Mouse (Mus musculus) heart, postnatal 10 days (tissue): ENCODE data around the gene Socs2. TPM values are rescaled to one million over a fixed set of nuclear protein-coding genes. Genes with fewer than 3 reads are reported as not detected.

ENCODE experiments used
- DNase-seq, 2 experiments: peaks; one replicate each; pipeline ENCODE4 v3.0.0; 2021
- intact Hi-C: fragments of 180-260 bp; cut with DNase I; formaldehyde crosslinking; loops from one replicate; pipeline ENCODE4 v1.15.1; 2025
- total RNA-seq, 2 experiments: library from RNA; stranded (reverse); gene quantifications; 2 replicates each; pipeline ENCODE4 v1.2.3; 2021

The Socs2 gene
- total RNA-seq, 2 experiments from 2014 or later = 127 to 133 TPM

DNA sequence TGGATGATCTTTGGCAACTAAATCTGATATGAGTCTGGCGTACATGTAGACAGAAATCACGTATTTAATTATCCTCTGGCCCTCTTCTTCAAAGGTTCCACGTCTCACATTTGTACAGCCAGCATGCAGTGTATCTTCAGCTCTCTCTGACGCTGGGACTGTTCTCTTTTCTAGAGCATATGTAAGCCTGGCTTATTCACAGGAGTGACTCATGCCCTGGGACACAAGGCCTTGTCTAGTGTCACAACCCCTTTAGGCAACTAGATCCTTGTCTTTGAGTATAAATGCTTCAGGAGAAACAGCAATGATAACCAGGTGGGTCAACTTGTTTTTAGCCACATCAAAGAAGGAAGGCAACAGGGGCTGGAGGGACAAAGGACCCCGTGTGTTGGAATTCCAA lies 5.7 kb upstream of the Socs2 start:
- intact Hi-C loops = loop anchor here (1.0 kb wide), 1 partner anchor 52 kb away; no protein-coding TSS in a partner anchor
- no peak for DNase-seq

- DNase-seq = no peak
- intact Hi-C loops = no loop called here
These were observed 3.3 kb upstream of the Socs2 start for GRCm38 (mm10) chr10:95420284-95420683.

GRCm38 (mm10) chr10:95419726-95420125 lies 2.7 kb upstream of the Socs2 start:
- intact Hi-C loops = loop anchor here (2.0 to 5.0 kb wide), 4 partner anchors 57 to 317 kb away; no protein-coding TSS in a partner anchor
- DNase-seq = no peak

- DNase-seq = no peak
- intact Hi-C loops = loop anchor here (1.0 to 5.0 kb wide), 6 partner anchors 58 to 427 kb away; no protein-coding TSS in a partner anchor
These were observed 1.7 kb upstream of the Socs2 start for GRCm38 (mm10) chr10:95418631-95419030.

DNA sequence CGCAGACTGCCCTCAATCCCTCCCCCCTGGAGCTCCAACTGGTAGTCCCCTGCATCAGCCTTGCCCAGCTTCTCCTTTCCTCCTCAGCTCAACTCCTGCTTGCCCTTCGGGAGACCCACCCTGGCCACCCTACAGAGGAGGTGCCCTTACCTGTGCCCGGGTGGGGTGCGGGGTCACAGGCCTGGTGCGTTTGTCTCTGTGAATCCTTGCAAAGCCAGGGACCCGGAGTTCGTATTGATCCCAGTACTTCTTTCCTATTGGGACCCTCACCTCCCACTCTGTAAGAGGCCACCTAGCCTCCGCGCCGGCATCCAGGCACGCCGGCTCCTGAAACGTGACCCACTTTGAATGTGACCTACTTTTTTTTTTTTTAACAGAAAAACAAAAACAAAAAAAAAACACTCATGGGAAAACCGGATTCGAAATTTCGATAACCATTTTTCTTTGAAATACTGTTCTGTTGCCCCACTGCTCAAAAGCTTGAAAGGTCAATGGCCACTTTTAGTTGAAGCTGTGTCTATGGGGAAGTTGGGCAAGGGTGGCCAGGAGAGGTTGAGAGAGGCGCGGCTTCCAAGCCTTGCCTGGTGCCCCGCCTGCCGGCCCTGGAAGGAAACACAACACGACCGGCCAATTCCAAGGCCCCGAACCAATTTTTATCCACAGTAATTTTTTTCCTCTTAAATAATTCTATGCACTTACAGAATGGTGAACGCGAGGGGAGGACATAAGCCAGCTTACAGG lies 686 bp upstream of the Socs2 start:
- DNase-seq = peak; percentile 86 to 88
- intact Hi-C loops = loop anchor here (1.0 to 5.0 kb wide), 6 partner anchors 59 to 426 kb away; no protein-coding TSS in a partner anchor

- intact Hi-C loops = loop anchor here (5.0 kb wide), 1 partner anchor 224 kb away; no protein-coding TSS in a partner anchor
These were observed 657 bp downstream of the Socs2 start for GRCm38 (mm10) chr10:95416361-95416684.

GRCm38 (mm10) chr10:95415533-95416360 lies 1.2 kb downstream of the Socs2 start:
- peak; percentile 73 to 77 for DNase-seq

More at GRCm38 (mm10) chr10:95416361-95416684, 657 bp downstream of the Socs2 start:
- no peak for DNase-seq

GRCm38 (mm10) chr10:95415159-95415532 lies 1.8 kb downstream of the Socs2 start:
- intact Hi-C loops = loop anchor here (1.0 to 5.0 kb wide), 6 partner anchors 18 to 272 kb away; no protein-coding TSS in a partner anchor
- DNase-seq = peak in 1 of 2 experiments; percentile 71

More at GRCm38 (mm10) chr10:95415533-95416360, 1.2 kb downstream of the Socs2 start:
- intact Hi-C loops = loop anchor here (1.0 to 5.0 kb wide), 6 partner anchors 19 to 273 kb away; no protein-coding TSS in a partner anchor

DNA sequence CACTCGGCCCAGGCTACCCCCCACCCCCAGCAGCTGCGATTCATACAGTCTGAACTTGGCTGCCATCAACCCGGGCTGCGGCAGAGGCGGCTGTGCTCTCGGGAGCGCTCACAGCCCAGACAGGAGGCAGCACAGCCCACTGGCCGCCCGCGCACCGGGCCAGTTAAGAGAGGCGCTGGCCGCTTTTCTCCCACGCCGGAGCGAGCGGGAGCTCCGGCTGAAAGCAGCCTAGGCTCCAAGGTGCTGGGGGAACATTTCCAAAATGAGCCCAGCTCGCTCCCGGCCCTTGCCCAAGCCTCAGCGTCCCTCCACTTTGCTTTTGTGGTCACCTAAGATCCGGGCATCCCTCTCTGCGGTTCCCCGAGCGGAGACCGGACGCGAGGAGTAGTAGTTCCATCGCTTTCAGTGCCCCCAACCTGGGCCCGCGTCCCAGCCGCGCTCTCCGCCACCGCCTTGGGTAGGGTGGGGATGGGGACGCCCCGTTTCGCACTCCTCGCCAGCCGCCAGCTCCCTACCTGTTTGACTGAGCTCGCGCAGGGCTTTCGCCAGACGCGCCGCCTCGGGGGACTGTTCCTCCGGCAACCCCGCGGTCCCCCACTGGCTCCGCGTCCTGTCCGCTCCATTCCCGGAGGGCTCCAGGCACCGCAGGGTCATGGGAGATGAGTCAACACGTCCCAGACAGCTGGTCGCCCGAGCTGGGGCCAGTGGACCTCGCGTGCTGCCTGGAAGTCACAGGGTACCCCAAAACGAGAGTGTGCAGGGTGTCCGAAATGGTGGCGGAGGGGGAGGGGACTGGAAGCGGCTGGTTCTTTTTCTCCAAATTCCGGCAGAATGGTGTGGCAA lies 2.4 kb downstream of the Socs2 start:
- intact Hi-C loops = loop anchor here (1.0 to 5.0 kb wide), 6 partner anchors 18 to 272 kb away; no protein-coding TSS in a partner anchor

DNA sequence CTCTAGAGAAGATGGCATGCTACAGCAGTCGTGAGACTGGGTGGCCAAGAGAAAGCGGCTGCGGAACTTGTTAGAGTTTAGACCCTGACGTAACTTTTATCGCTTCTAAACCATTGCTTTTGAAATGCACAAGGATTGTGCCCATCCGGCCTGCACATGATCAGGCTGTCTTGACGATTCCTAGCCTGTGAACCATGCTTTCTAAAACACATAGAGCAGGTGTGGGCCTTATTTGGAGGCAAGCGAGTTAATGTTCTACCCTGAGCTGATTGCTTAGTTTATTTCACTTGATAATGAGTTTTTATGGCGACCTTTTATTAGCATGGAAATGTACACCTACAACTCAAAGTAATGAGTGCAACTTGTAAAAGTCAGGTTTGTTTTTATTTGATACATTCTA lies 5.8 kb downstream of the Socs2 start:
- no peak for DNase-seq
- intact Hi-C loops = no loop called here

More for the DNA sequence above, 2.4 kb downstream of the Socs2 start:
- peak; percentile 62 to 69 for DNase-seq

DNA sequence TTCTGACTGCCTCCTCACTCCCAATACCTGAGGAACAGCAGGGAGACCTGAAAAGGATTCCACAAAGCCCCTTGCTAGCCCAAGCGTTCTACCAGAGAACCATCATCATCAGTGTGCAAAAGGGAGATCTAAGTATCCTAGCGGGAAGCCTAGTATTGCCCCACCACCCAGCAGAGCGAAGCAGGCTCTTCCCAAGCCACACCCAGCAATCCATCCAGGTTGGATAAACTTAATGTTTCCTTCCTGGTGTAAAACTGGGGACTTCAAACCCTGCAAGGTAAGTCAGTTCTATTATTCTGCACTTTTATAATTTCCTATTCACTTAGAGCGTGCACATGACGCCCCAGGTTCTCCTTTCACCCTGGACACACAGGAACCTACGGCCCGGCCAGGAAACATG lies 6.3 kb downstream of the Socs2 start:
- intact Hi-C loops = no loop called here
- DNase-seq = no peak

DNA sequence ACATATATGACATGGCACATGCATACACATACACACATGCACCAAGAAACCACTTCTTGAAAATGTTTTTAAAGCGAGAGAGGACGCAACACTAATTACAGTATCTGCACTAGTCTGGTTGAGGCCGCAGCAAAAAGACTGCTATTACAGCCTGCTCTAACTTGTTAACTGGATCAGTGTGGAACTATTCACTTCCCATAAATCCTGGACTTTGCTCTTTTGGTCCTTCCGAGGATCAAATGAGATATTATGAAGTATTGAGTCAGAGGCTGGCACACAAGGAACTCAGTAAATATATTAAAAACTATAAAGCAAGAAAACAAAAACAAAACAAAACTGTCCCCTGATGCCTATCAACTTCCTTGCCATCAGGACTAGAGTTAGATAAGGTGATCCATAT lies 6.8 kb downstream of the Socs2 start:
- intact Hi-C loops = no loop called here
- no peak for DNase-seq

DNA sequence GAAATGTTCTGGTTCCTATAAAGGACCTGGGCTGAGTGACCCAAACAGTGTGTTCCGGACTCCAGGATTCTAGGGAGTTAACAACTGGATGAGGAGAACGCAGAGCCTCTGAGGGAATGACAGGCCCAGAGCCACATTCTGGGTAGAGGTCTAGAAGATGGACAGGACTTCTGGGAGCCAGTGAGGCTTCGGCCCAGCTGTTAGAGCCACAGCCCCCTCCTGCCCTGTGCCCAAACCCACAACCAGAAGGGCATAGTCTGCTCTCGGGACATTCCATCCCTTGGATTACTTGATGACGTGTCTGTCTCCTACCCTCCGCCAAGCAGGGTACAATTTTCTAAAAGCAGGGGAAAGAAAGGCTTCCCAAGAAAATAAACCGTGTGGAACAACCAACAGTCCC lies 7.8 kb downstream of the Socs2 start:
- DNase-seq = no peak
- intact Hi-C loops = no loop called here

- no peak for DNase-seq
- intact Hi-C loops = no loop called here
These were observed 8.5 kb downstream of the Socs2 start for GRCm38 (mm10) chr10:95408487-95408886.

DNA sequence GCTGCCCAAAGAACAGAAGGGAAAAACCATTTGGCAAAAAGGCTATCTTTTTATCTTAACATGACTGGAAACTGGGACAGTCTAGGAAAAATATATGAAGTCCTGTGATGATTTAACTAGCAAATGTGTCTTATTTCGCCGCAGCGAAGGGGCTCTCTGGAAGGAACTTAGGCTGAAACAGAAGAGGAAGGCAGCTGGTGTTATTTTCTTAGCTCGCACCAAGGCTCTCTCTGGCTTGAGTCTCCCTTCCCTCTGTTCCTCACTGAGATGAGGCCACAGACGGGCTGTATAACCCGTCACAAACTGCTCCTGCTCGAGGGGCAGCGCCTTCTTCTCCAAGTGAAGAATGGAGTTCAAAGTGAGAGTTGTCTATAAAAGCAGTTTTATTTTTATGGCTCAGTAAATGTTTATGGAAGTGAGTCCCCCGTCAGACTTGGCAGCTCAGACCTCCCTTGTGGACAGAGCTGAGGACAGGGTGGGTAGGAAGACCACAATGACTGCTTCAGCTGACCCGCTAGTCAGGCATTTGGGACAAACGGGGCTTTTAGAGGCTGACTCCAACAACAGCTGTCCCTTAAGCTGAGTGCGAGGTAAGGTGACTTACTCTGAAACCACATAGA lies 9.3 kb downstream of the Socs2 start:
- intact Hi-C loops = no loop called here
- DNase-seq = no peak

GRCm38 (mm10) chr10:95404774-95405173 lies 12.2 kb downstream of the Socs2 start:
- intact Hi-C loops = no loop called here
- DNase-seq = no peak

DNA sequence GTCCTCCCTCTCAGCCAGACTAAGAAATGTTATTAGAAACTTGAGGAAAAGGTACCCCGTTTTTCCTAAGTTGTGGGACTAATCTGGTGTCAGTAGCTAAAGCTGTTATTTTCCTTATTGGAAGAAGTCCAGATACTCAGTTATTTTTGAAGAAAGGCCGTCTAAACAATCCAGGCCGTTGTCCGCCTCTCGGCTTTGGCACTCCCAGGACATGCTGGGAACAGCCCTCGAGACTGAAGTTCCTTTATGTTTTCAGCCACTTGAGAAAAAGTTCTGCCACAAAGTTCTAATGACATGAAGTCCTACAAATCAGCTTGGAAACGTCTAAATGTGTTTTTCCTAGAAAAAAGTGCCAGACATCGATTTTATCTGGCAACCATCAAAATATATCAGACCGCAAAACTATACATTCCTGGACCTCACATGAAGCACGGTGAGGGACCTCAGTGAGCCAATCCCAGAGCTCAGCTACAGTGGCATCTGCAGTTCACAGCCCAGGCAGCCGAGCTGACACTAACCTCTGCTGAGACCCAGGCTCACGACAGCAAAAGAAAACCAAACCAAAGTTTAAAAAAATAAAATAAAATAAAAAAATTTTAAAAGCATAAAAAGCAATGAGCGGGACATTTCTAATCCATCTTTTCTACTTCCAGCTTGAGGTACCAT lies 17.2 kb downstream of the Socs2 start:
- intact Hi-C loops = loop anchor here (5.0 kb wide), 1 partner anchor 208 kb away; no protein-coding TSS in a partner anchor
- peak in 1 of 2 experiments; percentile 60 for DNase-seq

GRCm38 (mm10) chr10:95398489-95398888 lies 18.5 kb downstream of the Socs2 start:
- intact Hi-C loops = loop anchor here (5.0 kb wide), 1 partner anchor 206 kb away; no protein-coding TSS in a partner anchor
- DNase-seq = peak; percentile 56 to 58

GRCm38 (mm10) chr10:95397191-95397835 lies 19.7 kb downstream of the Socs2 start:
- DNase-seq = no peak
- intact Hi-C loops = loop anchor here (2.0 to 5.0 kb wide), 2 partner anchors 17 to 205 kb away; no protein-coding TSS in a partner anchor
